Mouse (Mus musculus): ENCODE results near the gene Gm3194.
"Not testable (repeated sequence)": the region's sequence is repeated elsewhere in the genome, so short reads cannot be mapped to it uniquely, and the experiment has no call there.

Gm3194 gene

GRCm38 (mm10) chr14:5455367-5455766 lies at the start of gene Gm3194:
Gm3194 (minus strand) TSS chr14:5455467.
- DNase-seq (ENCODE audit: low spot score) = not testable (repeated sequence)

GRCm38 (mm10) chr14:5501374-5501773 lies 46.1 kb upstream of the Gm3194 start, which contains the start of gene Gm3488:
Gm3488 (plus strand) TSS chr14:5501674.
- DNase-seq (ENCODE audit: low spot score) = not testable (repeated sequence)

- not testable (repeated sequence) for DNase-seq (ENCODE audit: low spot score)
Observed at GRCm38 (mm10) chr14:5483907-5484306, 28.6 kb upstream of the Gm3194 start, which contains the start of gene Gm3187. Gm3187 (plus strand) TSS chr14:5484207.

GRCm38 (mm10) chr14:5477730-5478129 lies 22.5 kb upstream of the Gm3194 start, which contains the start of gene Gm8246:
Gm8246 (minus strand) TSS chr14:5477830.
- DNase-seq (ENCODE audit: low spot score) = not testable (repeated sequence)

- DNase-seq (ENCODE audit: low spot score) = not testable (repeated sequence)
Observed at GRCm38 (mm10) chr14:5460469-5460868, 5.2 kb upstream of the Gm3194 start.

- not testable (repeated sequence) for DNase-seq (ENCODE audit: low spot score)
Observed at GRCm38 (mm10) chr14:5388949-5389348, 66.3 kb downstream of the Gm3194 start, which contains the start of gene Gm3500. Gm3500 (minus strand) TSS chr14:5389049.
